Mouse (Mus musculus): ENCODE results near the gene Upk3bl.

DNA sequence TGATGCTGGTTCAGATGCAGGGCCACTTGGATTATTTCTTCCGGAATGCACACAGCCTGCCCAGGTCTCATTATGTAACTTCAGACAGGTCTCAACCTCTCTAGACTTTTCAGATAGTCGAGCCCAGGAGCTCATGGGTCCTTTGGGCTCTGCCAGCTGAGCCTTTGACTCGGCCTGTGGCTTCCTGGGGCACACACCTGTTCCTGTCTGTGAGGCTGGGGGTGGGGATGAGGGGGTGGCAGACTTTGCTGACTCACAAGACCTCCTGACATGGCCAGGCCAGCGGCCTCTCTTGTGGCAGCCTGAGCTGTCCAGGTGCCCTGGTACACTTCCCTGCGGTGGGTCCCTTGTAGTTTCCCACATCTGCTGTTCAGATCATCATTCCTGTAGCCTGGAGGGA lies 37.6 kb downstream of the Upk3bl start:
- TF ChIP-seq GATA1 (IDR thresholded peaks at IDR 0.05; ENCODE audit: low read length) = no peak
- no peak for TF ChIP-seq TAL1 (IDR thresholded peaks at IDR 0.05; ENCODE audit: low read length)
